Mouse (Mus musculus) erythroblast, adult 5-6 weeks (primary cell): ENCODE data around the gene Gm17359. TPM values are rescaled to one million over a fixed set of nuclear protein-coding genes. Genes with fewer than 3 reads are reported as not detected.

Experiments used
- ATAC-seq: replicated peaks from 2 replicates; pipeline ENCODE4 v1.8.0; 2016; ENCODE audit warnings: moderate number of reproducible peaks, mild to moderate bottlenecking, moderate TSS enrichment, inconsistent platforms; ENCODE audit not compliant: poor library complexity, low FRiP score, severe bottlenecking
- total RNA-seq, 2 experiments: library from RNA; stranded (forward) in 1 of 2; stranded (reverse) in 1 of 2; fragments of 150-400 nt in 1 of 2; fragments of 200-764, 138-1000 nt in 1 of 2; gene quantifications; 2 replicates each; pipeline versions ENCODE4 v1.2.3 to v1.2.4; 2015 to 2017; ENCODE audit warnings: low replicate concordance in 2 of 2

Gene Gm17359
- total RNA-seq (2015; ENCODE audit: low replicate concordance), result not detected in 2 replicates
- not detected in 2 replicates for total RNA-seq (2017; ENCODE audit: low replicate concordance)

- ATAC-seq, result no peak
Observed at GRCm38 (mm10) chr3:79336044-79336766, at the start of gene Gm17359. Gm17359 (plus strand) TSS chr3:79336661.

GRCm38 (mm10) chr3:79287108-79287576 lies 49.3 kb upstream of the Gm17359 start:
- 0 out of 2 replicates have a peak, but pooled peaks have one; percentile 35 for ATAC-seq

DNA sequence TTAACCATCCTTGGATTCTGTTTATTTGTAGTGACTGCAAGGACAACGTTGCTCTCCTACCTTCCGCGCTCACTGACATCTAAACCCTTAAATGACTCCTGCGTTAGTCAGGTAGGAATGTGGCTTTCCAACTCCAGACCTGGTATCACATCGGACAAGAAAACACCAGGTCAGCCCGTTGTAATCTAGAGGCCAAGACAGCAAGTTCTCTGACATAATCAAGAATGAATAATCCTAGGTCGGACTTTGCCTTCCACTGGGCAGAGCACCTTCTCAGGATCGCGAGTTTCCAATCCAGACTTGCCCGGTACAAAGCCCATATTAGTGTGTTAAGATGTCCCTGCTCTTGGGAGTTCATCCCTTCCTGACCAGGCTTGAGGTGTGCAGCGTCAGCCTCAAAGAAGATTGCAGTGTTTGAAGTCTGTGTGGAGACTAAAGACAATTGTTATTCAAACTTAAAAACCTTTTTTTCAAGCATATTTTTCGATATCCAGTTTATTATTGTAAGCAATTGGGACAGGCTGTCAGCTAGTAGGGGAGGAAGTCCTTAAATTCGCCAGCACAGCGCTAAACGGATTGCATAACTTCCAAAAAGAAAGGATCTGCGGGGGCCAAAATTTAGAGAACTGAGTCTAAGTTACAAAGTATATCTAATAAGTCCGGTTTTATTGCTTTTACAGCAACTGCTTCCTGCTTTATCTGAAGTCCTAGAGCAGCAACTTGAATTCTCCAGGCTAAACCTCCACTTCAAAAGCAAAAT lies 48.6 kb upstream of the Gm17359 start:
- no peak for ATAC-seq

GRCm38 (mm10) chr3:79289050-79289449 lies 47.4 kb upstream of the Gm17359 start:
- ATAC-seq, result no peak

DNA sequence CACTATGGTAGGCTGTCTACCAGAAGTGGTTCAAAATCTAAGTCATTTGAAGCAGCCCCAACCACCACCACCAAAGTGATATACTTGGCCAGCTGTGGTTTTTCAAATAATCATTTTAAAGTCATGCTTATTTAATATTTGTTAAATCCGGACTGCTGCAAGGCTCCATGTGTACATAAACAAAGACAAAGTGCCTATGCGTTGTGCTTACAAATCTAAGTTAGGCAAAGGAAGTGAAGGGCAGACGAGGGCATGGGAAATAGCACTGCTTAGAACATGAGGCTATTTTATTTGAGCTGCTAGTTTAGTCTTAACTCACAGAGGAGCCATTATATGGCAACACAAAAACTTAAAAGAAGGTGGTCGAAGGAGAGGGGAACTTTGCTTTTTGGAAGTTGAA lies 43.4 kb upstream of the Gm17359 start:
- ATAC-seq, result no peak

GRCm38 (mm10) chr3:79294701-79295100 lies 41.8 kb upstream of the Gm17359 start:
- no peak for ATAC-seq

- ATAC-seq, result no peak
Observed at GRCm38 (mm10) chr3:79296049-79296448, 40.4 kb upstream of the Gm17359 start.

- no peak for ATAC-seq
Observed at GRCm38 (mm10) chr3:79296586-79296985, 39.9 kb upstream of the Gm17359 start.

DNA sequence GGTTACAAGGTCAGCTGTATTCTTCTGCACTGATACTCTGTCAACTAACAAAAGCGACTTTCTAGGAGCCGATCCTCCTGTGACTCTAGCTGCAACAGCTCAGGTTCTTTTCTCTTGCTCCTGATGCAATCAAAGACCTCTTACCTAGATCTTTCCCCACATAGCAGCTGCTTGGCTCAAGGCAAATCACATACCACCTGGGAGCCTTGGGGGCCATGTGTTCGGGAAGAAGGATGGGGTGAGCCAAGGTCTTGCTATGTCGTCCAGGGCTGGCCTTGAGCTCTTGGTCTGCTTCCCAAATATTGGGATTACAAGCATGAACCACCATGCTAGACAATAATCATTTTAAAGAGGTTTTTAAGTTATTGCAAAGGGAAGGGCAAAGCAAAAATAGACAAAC lies 39.2 kb upstream of the Gm17359 start:
- ATAC-seq, result no peak

DNA sequence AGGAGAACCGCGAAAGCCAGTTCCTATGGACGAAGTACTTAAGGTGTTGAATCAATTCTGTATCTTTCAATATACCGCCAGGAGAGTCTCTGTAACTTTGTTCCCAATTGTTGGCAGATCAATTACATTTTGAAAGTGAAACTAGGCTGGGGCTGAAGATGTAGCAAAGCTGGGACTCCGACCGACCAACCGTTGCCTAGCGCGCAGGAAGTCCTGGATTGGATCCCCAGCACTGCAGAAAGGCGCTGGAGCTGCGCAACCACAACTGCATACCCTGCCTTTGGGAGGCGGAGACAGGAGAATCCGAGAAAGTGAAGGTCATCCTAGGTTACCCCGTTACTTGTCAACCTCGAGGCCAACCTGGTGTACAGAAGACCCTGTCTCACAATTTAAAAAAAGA lies 37.1 kb upstream of the Gm17359 start:
- ATAC-seq, result no peak

DNA sequence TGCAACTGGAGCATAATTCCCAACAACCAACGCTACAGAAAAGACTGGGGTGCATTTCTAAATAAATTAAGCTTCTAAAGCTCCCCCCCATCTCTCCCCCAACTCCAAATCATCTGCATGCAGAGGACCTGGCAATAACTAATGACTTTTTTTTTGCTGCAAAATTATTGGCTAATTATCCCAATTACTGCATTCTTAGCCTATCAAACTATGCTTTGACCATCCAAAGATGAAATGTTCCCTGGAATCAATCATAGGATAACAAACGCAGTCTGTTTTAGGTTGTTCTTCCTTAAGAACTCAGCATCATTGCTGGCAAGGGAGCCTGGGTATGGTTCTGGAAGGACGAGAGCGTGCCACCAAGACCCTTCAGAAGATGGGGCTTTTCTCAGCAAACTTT lies 27.9 kb upstream of the Gm17359 start:
- no peak for ATAC-seq

DNA sequence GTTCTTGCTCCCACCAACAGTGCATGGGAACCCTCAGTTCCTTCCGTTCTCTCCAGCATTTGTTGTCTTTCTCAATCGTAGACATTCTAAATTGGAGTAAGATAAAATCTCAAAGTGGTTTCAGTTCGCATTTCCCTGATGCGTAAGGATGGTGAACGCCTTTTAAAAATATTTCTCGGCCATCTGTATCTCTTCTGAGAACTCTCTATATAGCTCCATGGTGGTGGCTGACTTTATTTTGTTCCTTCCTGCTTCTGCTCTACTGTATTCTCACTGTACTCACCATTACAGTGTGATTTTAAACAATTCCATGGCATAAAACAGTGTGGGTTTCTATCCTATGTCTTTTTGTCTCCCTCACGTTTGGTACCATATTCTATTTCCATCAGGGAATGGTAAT lies 26.3 kb upstream of the Gm17359 start:
- ATAC-seq, result no peak

DNA sequence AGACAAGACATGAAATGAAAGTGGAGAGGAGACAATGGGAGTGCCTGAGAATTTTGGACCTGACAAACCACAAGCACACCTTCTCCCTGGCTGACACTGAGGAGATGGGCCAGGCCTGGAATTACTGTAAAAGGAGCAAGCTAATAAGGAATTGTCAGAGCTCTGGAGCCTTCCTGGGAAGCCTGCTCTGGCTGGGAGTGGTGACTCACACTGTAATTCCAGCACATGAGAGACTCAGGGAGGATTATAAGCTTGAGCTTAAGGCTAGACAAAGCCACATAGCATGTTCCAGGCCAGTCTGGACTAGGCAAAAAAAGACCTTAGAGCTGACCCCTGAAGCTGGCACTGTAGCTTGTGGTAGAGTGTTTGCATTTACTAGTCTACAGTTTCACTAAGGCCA lies 24.6 kb upstream of the Gm17359 start:
- no peak for ATAC-seq

DNA sequence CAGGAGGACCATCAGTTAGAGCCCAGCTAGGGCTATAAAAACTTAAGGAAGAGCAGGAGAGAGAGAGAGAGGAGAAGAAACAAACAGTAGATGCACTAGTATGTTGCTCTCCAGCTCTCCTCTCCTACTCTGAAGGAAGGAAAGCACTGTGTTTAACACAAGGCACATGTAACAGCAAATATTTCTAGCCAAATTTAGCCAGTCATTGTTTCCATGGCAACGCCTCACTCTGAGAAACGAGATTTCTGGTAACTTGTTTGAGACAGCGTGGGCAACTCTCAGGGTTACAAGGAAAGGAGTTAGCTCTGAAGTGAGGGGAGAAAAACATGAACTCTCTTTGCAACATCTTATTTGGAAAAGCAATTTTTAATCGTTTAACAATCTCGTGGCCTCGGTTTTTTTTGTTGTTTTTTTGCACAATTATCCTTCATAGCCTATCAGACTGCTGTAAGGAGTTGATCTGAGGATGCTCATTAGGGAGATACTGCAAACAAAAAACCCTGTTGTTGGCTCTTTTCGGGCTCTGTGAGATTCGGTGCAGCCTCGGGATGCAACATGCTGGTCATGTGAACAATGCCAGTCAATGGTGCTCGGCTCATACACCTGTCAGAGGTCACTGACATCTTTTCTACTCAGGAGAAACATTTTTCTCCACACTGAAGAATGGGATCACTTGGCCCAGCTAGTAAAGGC lies 22.3 kb upstream of the Gm17359 start:
- no peak for ATAC-seq

GRCm38 (mm10) chr3:79324697-79325526 lies 11.5 kb upstream of the Gm17359 start:
- no peak for ATAC-seq

- no peak for ATAC-seq
Observed at GRCm38 (mm10) chr3:79329691-79330315, 6.7 kb upstream of the Gm17359 start.

GRCm38 (mm10) chr3:79333051-79333450 lies 3.4 kb upstream of the Gm17359 start:
- ATAC-seq, result no peak

DNA sequence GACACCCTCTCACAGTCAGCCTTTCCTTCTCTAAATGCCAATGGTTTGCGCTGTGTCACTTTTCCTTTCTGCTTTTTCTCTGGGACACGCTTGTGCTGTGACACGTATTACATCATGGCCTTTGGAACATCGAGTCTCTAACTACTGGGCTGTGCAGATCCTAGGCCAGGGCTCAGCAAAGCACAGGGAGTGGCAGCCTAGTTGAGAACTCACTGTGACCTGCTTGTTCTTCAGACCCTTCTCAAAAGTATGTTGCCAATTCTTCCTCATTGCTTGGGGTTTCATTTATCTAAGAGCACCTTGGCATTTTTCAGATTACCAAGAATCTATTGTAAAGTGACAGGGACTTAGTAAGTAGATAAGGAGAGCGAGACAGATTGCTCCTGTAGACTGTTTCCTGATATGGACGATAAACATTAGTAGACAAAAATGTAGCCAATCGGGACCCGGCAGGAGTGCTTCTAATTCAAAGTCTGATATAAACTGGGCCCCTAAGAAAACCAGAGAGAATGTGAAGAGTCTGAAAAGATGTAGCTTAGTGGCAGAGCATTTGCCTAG lies 2.7 kb upstream of the Gm17359 start:
- no peak for ATAC-seq

DNA sequence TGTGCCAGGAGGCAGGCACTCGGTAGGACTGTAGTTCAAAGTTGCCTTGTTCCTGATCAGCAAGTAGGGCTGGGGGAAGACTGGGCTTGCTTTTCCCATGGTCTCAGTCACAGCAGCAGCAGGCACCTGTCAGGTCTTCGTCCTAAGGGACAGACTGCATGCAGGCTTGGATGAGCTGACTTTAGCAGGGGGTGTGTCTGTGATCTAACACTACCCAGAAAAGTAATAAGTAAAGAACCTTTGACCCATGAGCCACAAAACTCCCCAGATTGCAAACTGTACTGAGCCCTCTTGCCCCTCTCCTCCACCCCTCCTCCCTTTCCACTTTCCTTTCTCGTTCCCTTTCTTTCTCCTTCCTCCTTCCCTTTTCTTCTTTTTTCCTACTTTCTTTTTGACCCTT lies 4.3 kb downstream of the Gm17359 start:
- ATAC-seq, result no peak
